In genomic region chr1:133155270-133155669, GRCm38 (mm10) we compare ENCODE assay signal across 29 mouse cellular contexts.
"Had no signal": no experiment of that assay in that cellular context is flagged by ENCODE, and none has a peak within 500 bp of the region (broad histone marks: within the 10 kb centered on the region; RNA-seq: fewer than 3 reads in every experiment).

No protein-coding gene starts in this region.

- H3K9me3 ChIP-seq: embryonic facial prominence, embryonic 10.5 days; embryonic facial prominence, embryonic 12.5 days; embryonic facial prominence, embryonic 13.5 days; embryonic facial prominence, embryonic 15.5 days; forebrain, embryonic 10.5 days; forebrain, embryonic 12.5 days; forebrain, embryonic 13.5 days; forebrain, embryonic 15.5 days had no signal

- H3K9ac ChIP-seq: embryonic facial prominence, embryonic 12.5 days; embryonic facial prominence, embryonic 13.5 days; embryonic facial prominence, embryonic 15.5 days; forebrain, embryonic 12.5 days; forebrain, embryonic 13.5 days; forebrain, embryonic 15.5 days; forebrain, postnatal 0 days had no signal

- H3K4me2 ChIP-seq: embryonic facial prominence, embryonic 12.5 days; embryonic facial prominence, embryonic 13.5 days; embryonic facial prominence, embryonic 15.5 days; forebrain, embryonic 12.5 days; forebrain, embryonic 13.5 days; forebrain, embryonic 15.5 days had no signal

- ATAC-seq: forebrain, embryonic 13.5 days; forebrain, embryonic 14.5 days; forebrain, embryonic 15.5 days; forebrain, embryonic 16.5 days; forebrain, postnatal 0 days had no signal

- H3K27ac ChIP-seq: embryonic facial prominence, embryonic 10.5 days; embryonic facial prominence, embryonic 12.5 days; embryonic facial prominence, embryonic 13.5 days; embryonic facial prominence, embryonic 15.5 days; forebrain, embryonic 10.5 days; forebrain, embryonic 12.5 days; forebrain, embryonic 13.5 days; forebrain, embryonic 15.5 days; gastrocnemius, adult 2 months; heart, adult 2 months had no signal

- DNase-seq: cerebellum, adult 2 months; cerebellum, adult 8-10 months; cerebellum, adult 9-10 months; cerebellum, adult 9-11 months; cerebellum, postnatal 10 days; cerebellum, postnatal 14 days; cerebellum, postnatal 25 days; cerebellum, postnatal 36 days; embryo, embryonic 11 days; forebrain, postnatal 0 days; gastrocnemius, adult 2 months; gastrocnemius, postnatal 10 days; gastrocnemius, postnatal 14 days; gastrocnemius, postnatal 25 days; gastrocnemius, postnatal 36 days; heart, adult 11 months; heart, adult 18-20 months; heart, adult 2 months had no signal

- H3K4me1 ChIP-seq: embryonic facial prominence, embryonic 10.5 days; embryonic facial prominence, embryonic 12.5 days; forebrain, embryonic 10.5 days; forebrain, embryonic 12.5 days had no signal

- H3K36me3 ChIP-seq: embryonic facial prominence, embryonic 10.5 days; embryonic facial prominence, embryonic 12.5 days; embryonic facial prominence, embryonic 13.5 days; embryonic facial prominence, embryonic 15.5 days; forebrain, embryonic 10.5 days; forebrain, embryonic 12.5 days; forebrain, embryonic 15.5 days had no signal

- H3K4me3 ChIP-seq: embryonic facial prominence, embryonic 10.5 days; embryonic facial prominence, embryonic 12.5 days; embryonic facial prominence, embryonic 13.5 days; embryonic facial prominence, embryonic 15.5 days; erythroblast, embryonic 14.5 days; forebrain, embryonic 10.5 days; forebrain, embryonic 12.5 days; forebrain, embryonic 13.5 days; forebrain, embryonic 15.5 days; gastrocnemius, adult 2 months; heart, adult 2 months had no signal

- H3K27me3 ChIP-seq: embryonic facial prominence, embryonic 15.5 days; forebrain, embryonic 15.5 days had no signal
